Mouse (Mus musculus) liver, adult (tissue): Measurements from ENCODE around the gene Zhx3.

ENCODE experiments used
- GATA4 ChIP-seq: IDR thresholded peaks from 2 replicates; pipeline ENCODE4 v1.6.1; 2014; ENCODE audit warnings: mild to moderate bottlenecking, low read length; ENCODE audit not compliant: insufficient replicate concordance

The Zhx3 gene

GRCm38 (mm10) chr2:160891697-160892096 lies 18.9 kb upstream of the Zhx3 start:
- no peak for TF ChIP-seq GATA4

- TF ChIP-seq GATA4 = no peak
Measured at GRCm38 (mm10) chr2:160891045-160891444, 18.2 kb upstream of the Zhx3 start.

GRCm38 (mm10) chr2:160887859-160888258 lies 15.1 kb upstream of the Zhx3 start:
- TF ChIP-seq GATA4 = no peak

GRCm38 (mm10) chr2:160887284-160887683 lies 14.5 kb upstream of the Zhx3 start:
- no peak for TF ChIP-seq GATA4

- TF ChIP-seq GATA4 = no peak
Measured at GRCm38 (mm10) chr2:160886221-160886620, 13.4 kb upstream of the Zhx3 start.

GRCm38 (mm10) chr2:160884830-160885229 lies 12.0 kb upstream of the Zhx3 start:
- no peak for TF ChIP-seq GATA4

- TF ChIP-seq GATA4 = no peak
Measured at GRCm38 (mm10) chr2:160883912-160884311, 11.1 kb upstream of the Zhx3 start.

- TF ChIP-seq GATA4 = no peak
Measured at GRCm38 (mm10) chr2:160882436-160882835, 9.6 kb upstream of the Zhx3 start.

GRCm38 (mm10) chr2:160881462-160882101 lies 8.8 kb upstream of the Zhx3 start:
- TF ChIP-seq GATA4 = no peak

GRCm38 (mm10) chr2:160880453-160881195 lies 7.8 kb upstream of the Zhx3 start, which contains the start of gene Lpin3:
Gene Lpin3 (plus strand): TSS chr2:160880670.
- no peak for TF ChIP-seq GATA4

GRCm38 (mm10) chr2:160876115-160876514 lies 3.3 kb upstream of the Zhx3 start:
- TF ChIP-seq GATA4 = no peak

GRCm38 (mm10) chr2:160874231-160874877 lies 1.6 kb upstream of the Zhx3 start:
- peak; percentile 48; the same call in 1 of the 2 replicates for TF ChIP-seq GATA4

- no peak for TF ChIP-seq GATA4
Measured at GRCm38 (mm10) chr2:160872395-160872794, 403 bp downstream of the Zhx3 start.

GRCm38 (mm10) chr2:160871310-160871709 lies 1.5 kb downstream of the Zhx3 start:
- TF ChIP-seq GATA4 = no peak

GRCm38 (mm10) chr2:160869446-160869845 lies 3.4 kb downstream of the Zhx3 start:
- TF ChIP-seq GATA4 = peak; percentile 90

- no peak for TF ChIP-seq GATA4
Measured at GRCm38 (mm10) chr2:160865266-160865665, 7.5 kb downstream of the Zhx3 start.

GRCm38 (mm10) chr2:160864112-160864511 lies 8.7 kb downstream of the Zhx3 start:
- no peak for TF ChIP-seq GATA4

- peak; percentile 90 for TF ChIP-seq GATA4
Measured at GRCm38 (mm10) chr2:160860363-160860762, 12.4 kb downstream of the Zhx3 start.
